Mouse (Mus musculus) right cerebral cortex, postnatal 4 days (tissue): Measurements from ENCODE around the gene Sin3a.
A peak's percentile ranks its signal among the peaks of the same experiment; 100 is the strongest.

Experiments used
- DNase-seq: peaks from one replicate; pipeline ENCODE4 v3.0.0-alpha.2; 2022

Sin3a gene

GRCm38 (mm10) chr9:57071801-57072351 lies at the start of gene Sin3a:
Sin3a (plus strand) TSS chr9:57072040.
- DNase-seq: peak; percentile 50

GRCm38 (mm10) chr9:57031756-57032155 lies 40.1 kb upstream of the Sin3a start:
- no peak for DNase-seq

- peak; percentile 33 for DNase-seq
Measured at GRCm38 (mm10) chr9:57056237-57056636, 15.6 kb upstream of the Sin3a start.

DNA sequence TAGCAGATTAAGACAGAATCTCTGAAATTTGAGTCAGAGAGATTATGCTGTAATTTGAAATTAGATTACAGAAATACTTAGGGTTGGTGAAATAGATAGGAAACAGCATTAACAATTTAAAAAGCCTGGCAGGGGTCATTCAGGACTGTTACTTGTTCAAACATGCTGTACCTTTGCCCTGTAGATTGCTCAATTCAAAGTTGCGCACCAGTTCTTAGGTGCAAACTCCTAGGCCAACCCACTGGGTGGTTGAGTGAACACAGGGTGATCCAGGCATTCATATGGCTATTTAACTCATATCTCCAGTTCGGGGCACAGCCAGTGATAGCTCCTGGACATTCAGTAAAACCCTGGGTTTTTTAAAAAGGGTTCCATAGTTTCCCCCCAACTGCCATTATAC lies 7.7 kb upstream of the Sin3a start:
- no peak for DNase-seq

DNA sequence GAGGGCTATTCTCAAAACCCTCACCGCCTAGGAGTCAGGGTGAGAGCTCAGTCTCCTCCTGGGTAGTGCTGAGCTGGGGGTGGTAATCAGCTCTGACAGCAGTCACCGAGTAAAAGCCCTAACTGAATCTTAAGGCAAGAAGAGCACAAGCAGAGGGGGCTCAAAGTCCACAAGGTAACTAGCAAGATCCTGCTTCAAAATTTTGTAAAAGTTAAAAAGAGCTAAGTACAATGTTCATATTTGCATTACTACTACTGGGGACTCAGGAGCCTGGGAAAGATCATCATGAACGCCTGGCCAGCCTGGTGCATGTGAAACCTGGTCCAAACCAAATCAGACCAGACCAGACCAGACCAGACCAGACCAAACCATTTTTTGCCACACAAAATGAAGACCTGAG lies 3.6 kb upstream of the Sin3a start:
- no peak for DNase-seq

DNA sequence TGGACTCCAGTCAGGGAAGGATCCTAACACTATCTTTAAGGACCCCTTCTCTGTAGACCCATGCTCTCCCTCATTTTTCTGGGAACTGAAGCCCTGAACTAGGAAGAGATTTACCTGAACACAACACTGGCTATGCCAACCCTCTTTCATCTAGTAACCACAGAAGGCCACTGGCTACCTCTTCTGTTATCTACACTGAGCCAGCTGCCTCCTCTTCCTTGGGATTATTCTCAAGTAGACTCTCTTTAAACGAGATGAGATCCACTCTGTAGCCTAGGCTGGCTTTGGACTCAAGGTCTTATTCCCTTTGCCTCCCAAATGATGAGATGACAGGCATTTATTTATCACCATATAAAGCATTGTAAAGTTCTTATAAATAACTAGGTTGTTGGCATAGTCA lies 1.6 kb upstream of the Sin3a start:
- no peak for DNase-seq

DNA sequence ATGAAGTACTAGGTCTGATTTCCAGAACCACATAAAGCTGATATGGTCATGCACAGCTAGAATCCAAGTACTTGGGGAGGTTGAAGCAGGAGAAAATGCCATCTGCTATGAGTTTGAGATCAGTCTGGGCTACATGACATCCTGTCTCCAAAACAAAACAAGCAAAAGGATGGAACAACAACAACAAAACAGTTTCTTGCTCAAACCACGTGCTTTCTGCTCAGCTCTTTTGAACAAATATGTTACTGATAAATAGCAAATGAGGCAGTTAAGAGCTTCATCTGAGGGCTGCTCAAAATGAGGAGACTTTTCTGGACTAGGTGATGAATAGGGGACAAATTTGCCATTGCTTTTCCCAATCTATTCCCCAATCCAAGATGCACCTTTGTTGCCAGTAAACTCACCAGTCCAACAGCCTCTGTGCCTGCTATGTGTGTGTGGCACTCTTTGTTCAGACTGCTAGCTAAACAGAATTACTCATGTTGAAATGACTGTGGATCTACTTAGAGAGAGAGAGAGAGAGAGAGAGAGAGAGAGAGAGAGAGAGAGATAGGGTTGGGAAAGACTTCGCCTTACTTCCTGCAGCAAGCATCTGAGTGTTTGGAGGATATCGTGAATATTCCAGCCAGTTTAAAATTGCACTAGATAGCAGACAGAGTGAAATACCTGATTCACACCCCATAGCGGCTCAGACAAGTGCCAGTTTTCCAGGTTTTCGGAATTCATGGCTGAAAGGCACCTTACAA lies 867 bp upstream of the Sin3a start:
- no peak for DNase-seq

DNA sequence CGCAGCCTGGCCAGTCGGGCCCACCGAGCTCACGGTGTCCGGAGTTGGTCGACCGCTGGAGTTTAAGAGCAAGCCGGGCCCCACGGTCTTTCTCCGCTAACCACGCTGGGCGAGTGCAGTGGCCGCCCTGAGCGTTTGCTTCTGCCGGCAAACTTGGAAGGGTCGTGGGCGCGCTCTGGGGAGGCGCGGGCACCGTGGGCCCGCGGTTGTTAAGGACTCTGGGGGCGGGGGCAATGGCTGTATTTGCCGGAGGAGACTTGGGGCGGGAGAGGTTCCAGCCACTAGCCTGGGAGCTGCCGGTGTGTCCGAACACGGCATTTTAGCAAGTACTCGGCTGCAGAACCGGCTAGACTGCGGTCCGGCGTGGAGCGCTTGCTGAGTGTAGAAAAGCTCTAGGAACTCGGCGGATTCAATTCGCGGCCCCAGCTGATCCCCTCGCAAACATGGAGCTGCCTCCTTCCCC lies 717 bp downstream of the Sin3a start:
- DNase-seq: no peak

- peak; percentile 85 for DNase-seq
Measured at GRCm38 (mm10) chr9:57072989-57073789, 1.3 kb downstream of the Sin3a start.

DNA sequence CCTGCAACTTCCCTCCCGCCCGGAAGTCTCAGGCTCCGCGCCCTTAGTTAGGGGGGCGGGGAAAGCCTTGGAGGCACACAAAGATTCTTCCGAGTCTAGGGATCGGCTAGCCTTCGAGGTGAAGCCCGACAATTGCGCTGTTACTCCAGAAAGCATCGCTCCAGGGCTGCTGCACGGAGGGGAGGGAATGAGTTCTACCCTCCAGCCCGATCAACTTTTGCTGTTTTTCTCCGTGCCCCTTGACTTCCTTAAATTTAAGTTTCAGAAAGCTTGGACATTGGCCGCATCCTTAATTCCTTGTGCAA lies 1.9 kb downstream of the Sin3a start:
- no peak for DNase-seq

- DNase-seq: peak; percentile 16
Measured at GRCm38 (mm10) chr9:57074171-57074821, 2.5 kb downstream of the Sin3a start.

DNA sequence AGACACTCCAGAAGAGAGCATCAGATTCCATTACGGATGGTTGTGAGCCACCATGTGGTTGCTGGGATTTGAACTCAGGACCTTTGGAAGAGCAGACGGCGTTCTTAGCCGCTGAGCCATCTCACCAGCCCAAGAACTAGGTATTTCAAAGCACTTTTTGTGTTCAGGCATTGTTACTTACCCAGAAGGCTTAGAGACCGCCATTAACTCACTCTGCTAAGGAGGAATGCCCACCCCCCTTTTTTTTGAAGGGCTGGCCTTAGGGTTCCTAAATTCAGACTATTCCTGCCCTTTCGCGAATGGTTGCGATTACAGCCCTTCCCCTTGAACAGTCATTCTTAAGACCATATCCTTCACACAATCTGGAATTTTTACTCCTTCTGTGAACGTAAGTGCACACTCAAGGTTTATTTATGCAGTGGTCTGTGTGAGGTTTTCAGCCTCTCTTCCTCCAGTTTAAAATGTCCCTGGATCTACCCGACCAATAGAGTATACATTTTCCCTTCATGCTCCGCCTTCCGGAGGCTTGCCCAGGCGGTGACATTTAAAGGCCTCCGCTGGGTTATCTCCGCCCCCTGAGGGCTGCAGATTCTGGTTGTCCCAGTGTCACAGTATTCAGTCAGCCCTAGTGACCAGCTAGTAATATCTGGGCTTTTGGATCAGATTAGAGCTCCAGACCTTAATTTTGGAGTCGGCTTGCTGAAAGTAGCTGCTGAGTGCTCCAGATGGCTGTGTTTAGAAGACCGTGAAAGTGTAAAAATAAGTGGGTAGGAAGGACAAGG lies 3.2 kb downstream of the Sin3a start:
- DNase-seq: peak; percentile 41

- peak; percentile 96 for DNase-seq
Measured at GRCm38 (mm10) chr9:57075681-57076381, 4.0 kb downstream of the Sin3a start.

GRCm38 (mm10) chr9:57076701-57077660 lies 5.1 kb downstream of the Sin3a start:
- DNase-seq: peak; percentile 85

GRCm38 (mm10) chr9:57082236-57082635 lies 10.4 kb downstream of the Sin3a start:
- DNase-seq: no peak

DNA sequence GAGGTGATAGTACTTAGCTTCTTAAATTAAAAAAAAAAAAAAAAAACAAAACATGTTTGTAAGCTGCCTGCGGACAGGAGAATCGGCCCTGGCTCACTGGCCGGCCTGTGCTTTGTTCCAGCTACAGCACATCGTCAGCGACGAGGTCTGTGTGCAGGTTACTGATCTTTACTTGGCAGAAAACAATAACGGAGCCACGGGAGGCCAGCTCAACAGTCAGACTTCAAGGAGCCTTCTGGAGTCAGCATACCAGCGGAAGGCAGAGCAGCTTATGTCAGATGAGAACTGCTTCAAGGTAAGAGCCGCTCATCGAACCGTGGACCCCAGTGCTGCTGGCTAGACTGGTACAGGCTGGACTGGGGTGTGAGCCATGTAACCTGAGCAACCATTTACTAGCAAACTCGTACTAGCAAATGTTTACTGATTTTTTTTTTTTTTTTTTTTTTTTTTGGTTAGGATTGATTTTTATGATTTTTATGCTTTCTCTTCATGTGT lies 45.5 kb downstream of the Sin3a start:
- no peak for DNase-seq

DNA sequence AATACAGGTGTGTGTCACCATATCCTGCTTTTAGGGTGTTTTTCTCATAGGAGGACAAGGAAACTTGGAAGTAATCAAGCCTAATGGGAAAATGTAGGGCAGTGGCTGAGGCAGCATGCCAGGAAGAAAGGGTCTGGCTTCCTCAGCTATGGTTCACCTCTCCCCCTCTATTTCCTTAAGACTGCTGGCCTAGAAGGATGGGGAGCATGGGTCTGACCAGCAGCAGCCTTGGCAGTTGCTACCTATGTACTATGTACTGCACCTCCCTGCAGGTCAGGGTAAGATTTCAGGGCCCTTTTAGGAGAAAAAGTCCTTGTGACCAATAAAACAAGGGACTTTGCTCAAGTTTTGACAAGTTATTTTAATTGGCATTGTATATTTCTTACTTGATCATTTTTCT lies 57.8 kb downstream of the Sin3a start:
- DNase-seq: no peak

DNA sequence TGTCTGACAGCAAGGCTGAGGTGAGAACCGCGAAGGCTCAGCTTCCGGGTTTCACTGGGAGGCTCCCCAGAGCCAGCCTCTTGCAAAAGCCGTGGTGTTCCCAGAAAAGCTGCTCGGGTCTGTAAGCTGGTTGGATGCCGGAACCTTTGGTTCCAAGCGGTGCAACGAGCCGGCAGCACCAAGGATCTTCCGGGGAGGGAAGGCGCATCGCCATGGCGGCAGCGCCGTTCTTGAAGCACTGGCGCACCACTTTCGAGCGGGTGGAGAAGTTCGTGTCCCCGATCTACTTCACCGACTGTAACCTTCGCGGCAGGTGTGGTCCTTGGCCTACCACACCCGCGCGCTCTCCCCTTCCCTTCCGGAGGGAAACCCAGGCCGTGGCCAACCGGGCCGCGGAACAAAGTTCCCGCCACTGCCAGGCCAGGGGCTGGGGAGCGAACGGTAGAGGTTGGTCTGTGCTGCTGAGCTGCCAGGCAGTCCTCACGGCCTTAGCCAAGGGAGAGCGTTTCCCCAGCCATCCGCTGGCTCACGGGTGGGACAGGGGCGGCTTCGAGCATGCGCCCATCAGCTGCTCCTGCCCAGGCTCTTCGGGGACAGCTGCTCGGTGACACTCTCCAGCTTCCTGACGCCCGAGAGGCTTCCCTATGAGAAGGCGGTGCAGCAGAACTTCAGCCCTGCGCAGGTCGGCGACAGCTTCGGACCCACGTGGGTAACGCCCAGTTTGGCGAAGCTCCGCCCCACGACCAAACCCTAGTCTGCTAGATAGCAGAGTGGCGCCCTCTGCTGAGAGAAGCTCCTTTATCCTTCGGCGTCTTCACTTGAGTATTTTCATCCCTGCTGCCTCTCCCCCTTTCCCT lies 59.0 kb downstream of the Sin3a start, which contains the start of gene Man2c1:
Man2c1 (plus strand) TSS at position 114 of the 857 bp plus-strand sequence.
- peak; percentile 95 for DNase-seq

- no peak for DNase-seq
Measured at GRCm38 (mm10) chr9:57137246-57137645, 65.4 kb downstream of the Sin3a start.
